ENCODE assay signal across 14 mouse cellular contexts in the genomic region with DNA sequence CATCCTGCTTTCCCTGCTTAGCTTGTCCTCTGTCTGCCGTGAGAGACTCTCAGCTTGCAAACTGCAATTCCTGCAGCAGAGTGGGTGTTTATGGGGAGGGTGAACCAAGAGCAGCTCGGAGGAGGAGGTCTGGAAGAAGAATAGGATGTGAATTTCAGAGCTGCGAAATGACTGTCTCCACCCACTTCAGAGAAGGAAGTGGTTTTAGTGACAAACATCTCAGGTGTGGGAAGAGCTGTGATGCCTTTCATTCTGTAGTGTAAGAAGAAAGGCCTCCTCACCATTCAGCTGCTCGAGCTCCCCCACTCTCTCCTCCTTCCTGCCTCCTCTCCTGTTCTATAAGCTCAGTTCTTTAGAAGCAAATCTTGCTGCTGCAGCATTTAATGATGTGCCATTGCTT.
DNase-seq lines count a peak whose midpoint lies in the region; ATAC-seq and TF ChIP-seq lines count a peak whose summit lies in the region.
"Had no signal": no experiment of that assay in that cellular context is flagged by ENCODE, and none has a peak within 500 bp of the region (broad histone marks: within the 10 kb centered on the region; RNA-seq: fewer than 3 reads in every experiment).

No protein-coding gene starts in this region.

- H3K36me3 ChIP-seq in lung, postnatal 0 days (ENCODE audit: insufficient read depth, low read length) = no peaks in the 10 kb centered on the region
- H3K36me3 ChIP-seq: intestine, embryonic 15.5 days; neural tube, embryonic 13.5 days had no signal

- DNase-seq in lung, postnatal 25 days (ENCODE audit: low spot score) = peak; percentile 12
- no peak for DNase-seq in lung, postnatal 0 days (ENCODE audit: low spot score)
- DNase-seq in frontal cortex, adult 2 months (ENCODE audit: extremely low spot score in 1 of 2, low spot score in 1 of 2) = peak; percentile 73 to 81
- peak; percentile 85 for DNase-seq in naive thymus-derived CD4-positive, alpha-beta T cell, adult 2 months (ENCODE audit: low read depth)
- DNase-seq in thymus, postnatal 14 days = peak; percentile 78
- DNase-seq in MN1 (ENCODE audit: low spot score) = no peak
- no peak for DNase-seq in gastrocnemius, postnatal 25 days
- no peak for DNase-seq in adrenal gland, postnatal 25 days
- DNase-seq: gastrocnemius, postnatal 36 days; layer of hippocampus, postnatal 36 days; lung, adult 2 months had no signal

- no peak for ATAC-seq in lung, postnatal 0 days
- ATAC-seq: intestine, embryonic 15.5 days had no signal

- H3K27ac ChIP-seq in lung, postnatal 0 days (ENCODE audit: low read length) = no peak overlapping the region
- H3K27ac ChIP-seq: intestine, embryonic 15.5 days; neural tube, embryonic 13.5 days had no signal

- no peaks in the 10 kb centered on the region for H3K4me1 ChIP-seq in lung, postnatal 0 days (ENCODE audit: insufficient read depth, low read depth, low read length)
- H3K4me1 ChIP-seq: intestine, embryonic 15.5 days; neural tube, embryonic 13.5 days had no signal

- no peak overlapping the region for H3K9ac ChIP-seq in lung, postnatal 0 days (replicated peaks; ENCODE audit: low read depth)
- H3K9ac ChIP-seq: intestine, embryonic 15.5 days; neural tube, embryonic 13.5 days had no signal

- no peak overlapping the region for H3K4me2 ChIP-seq in lung, postnatal 0 days (replicated peaks; ENCODE audit: low read depth, low read length)
- H3K4me2 ChIP-seq: intestine, embryonic 15.5 days; midbrain, embryonic 11.5 days; neural tube, embryonic 13.5 days had no signal

- no peak overlapping the region for H3K4me3 ChIP-seq in lung, postnatal 0 days (ENCODE audit: low read depth, low read length)
- H3K4me3 ChIP-seq: intestine, embryonic 15.5 days; neural tube, embryonic 13.5 days had no signal

- no peak for TF ChIP-seq EP300 in lung, postnatal 0 days (IDR thresholded peaks at IDR 0.05)

- no peak for TF ChIP-seq CTCF in lung, postnatal 0 days (IDR thresholded peaks at IDR 0.05)

- WGBS in lung, postnatal 0 days = 36% methylated on average over 4 of the region's 4 CpGs

- H3K27me3 ChIP-seq in lung, postnatal 0 days (replicated peaks; ENCODE audit: insufficient read depth, low read length) = no peaks in the 10 kb centered on the region
- H3K27me3 ChIP-seq: intestine, embryonic 15.5 days; neural tube, embryonic 13.5 days had no signal

- no peaks in the 10 kb centered on the region for H3K9me3 ChIP-seq in lung, postnatal 0 days (ENCODE audit: low read length)
- H3K9me3 ChIP-seq: intestine, embryonic 15.5 days; neural tube, embryonic 13.5 days had no signal

Comparison
In these comparisons a context has a peak if more than half of its experiments do, and no peak if none do; other contexts are left out.
1. DNase-seq: peak in lung, postnatal 25 days (single experiment), frontal cortex, adult 2 months (2 of 2), naive thymus-derived CD4-positive, alpha-beta T cell, adult 2 months (single experiment) and thymus, postnatal 14 days (single experiment); none in lung, postnatal 0 days (single experiment), MN1 (single experiment), gastrocnemius, postnatal 25 days (single experiment) and adrenal gland, postnatal 25 days (single experiment).